Mouse (Mus musculus) ES-E14 (cell line): ENCODE results near the gene Kitl. TPM values are rescaled to one million over a fixed set of nuclear protein-coding genes. Genes with fewer than 3 reads are reported as not detected.
A peak's percentile ranks its signal among the peaks of the same experiment; 100 is the strongest.

Experiments
- DNase-seq: peaks from one replicate; pipeline ENCODE4 v3.0.0-alpha.2; 2013; ENCODE audit warnings: low read depth, low spot score
- H3K27ac ChIP-seq: 2 replicates; pipeline ENCODE4 v1.5.1; 2012; ENCODE audit warnings: low read depth, mild to moderate bottlenecking, low read length, moderate library complexity, mixed read lengths; ENCODE audit not compliant: poor library complexity, insufficient read depth, severe bottlenecking
- H3K36me3 ChIP-seq: 2 replicates; pipeline ENCODE4 v1.6.1; 2012; ENCODE audit warnings: mild to moderate bottlenecking, low read length, moderate library complexity, mixed read lengths; ENCODE audit not compliant: control insufficient read depth, poor library complexity, insufficient read depth, severe bottlenecking
- H3K4me1 ChIP-seq, 2 experiments: fragments of 150-350 bp in 1 of 2; sonication (generic) in 1 of 2; 2 replicates each; pipeline ENCODE4 v1.6.1; 2012; ENCODE audit warnings: low read length in 2 of 2, mild to moderate bottlenecking in 1 of 2, mixed read lengths in 1 of 2; ENCODE audit not compliant: control insufficient read depth in 2 of 2, insufficient read depth in 2 of 2, poor library complexity in 1 of 2
- H3K4me3 ChIP-seq, 2 experiments: fragments of 150-350 bp in 1 of 2; sonication (generic) in 1 of 2; 2 replicates each; pipeline ENCODE4 v1.5.1; 2012; ENCODE audit warnings: low read length in 2 of 2, low read depth in 1 of 2, mild to moderate bottlenecking in 1 of 2, mixed read lengths in 1 of 2; ENCODE audit not compliant: insufficient read depth in 1 of 2, poor library complexity in 1 of 2, severe bottlenecking in 1 of 2
- H3K9ac ChIP-seq: 2 replicates; pipeline ENCODE4 v1.6.1; 2012; ENCODE audit warnings: low read depth, mild to moderate bottlenecking, low read length, mixed read lengths; ENCODE audit not compliant: poor library complexity, insufficient read depth, severe bottlenecking
- H3K9me3 ChIP-seq: fragments of 150-350 bp; sonication (generic); 2 replicates; pipeline ENCODE4 v1.6.1; 2012; ENCODE audit warnings: low read depth, mild to moderate bottlenecking, low read length; ENCODE audit not compliant: control insufficient read depth, insufficient read depth
- CHD2 ChIP-seq: IDR thresholded peaks from 2 replicates; pipeline ENCODE4 v1.6.1; 2014; ENCODE audit warnings: mild to moderate bottlenecking, low read depth, low read length, inconsistent platforms
- HCFC1 ChIP-seq: IDR thresholded peaks from 2 replicates; pipeline ENCODE4 v1.6.1; 2012; ENCODE audit warnings: low read length, inconsistent platforms, borderline replicate concordance; ENCODE audit not compliant: insufficient read depth
- MAFK ChIP-seq: IDR thresholded peaks from 2 replicates; pipeline ENCODE4 v1.6.1; 2014; ENCODE audit warnings: mild to moderate bottlenecking, low read depth, low read length, inconsistent platforms; ENCODE audit not compliant: insufficient read depth
- ZC3H11A ChIP-seq: IDR thresholded peaks from 2 replicates; pipeline ENCODE4 v1.6.1; 2012; ENCODE audit warnings: low read depth, mild to moderate bottlenecking, inconsistent platforms, low read length, borderline replicate concordance
- ZNF384 ChIP-seq: IDR thresholded peaks from 2 replicates; pipeline ENCODE4 v1.6.1; 2012; ENCODE audit warnings: low read depth, low read length, inconsistent platforms
- in situ Hi-C, 2 experiments: fragments of 600-800 bp; cut with MboI; formaldehyde crosslinking; loops; one replicate each; pipeline ENCODE4 v1.15.1; 2025; ENCODE audit warnings: low sequenced_read_pairs in 2 of 2, inconsistent platforms in 1 of 2; ENCODE audit not compliant: unreplicated experiment in 2 of 2
- total RNA-seq: library from RNA; depleted of rRNA; stranded (reverse); fragments of 300-350 nt; gene quantifications from 2 replicates; pipeline ENCODE4 v1.2.3, GENCODE M21; 2012

Kitl gene
- total RNA-seq, 1 experiment: 8.7 TPM

DNA sequence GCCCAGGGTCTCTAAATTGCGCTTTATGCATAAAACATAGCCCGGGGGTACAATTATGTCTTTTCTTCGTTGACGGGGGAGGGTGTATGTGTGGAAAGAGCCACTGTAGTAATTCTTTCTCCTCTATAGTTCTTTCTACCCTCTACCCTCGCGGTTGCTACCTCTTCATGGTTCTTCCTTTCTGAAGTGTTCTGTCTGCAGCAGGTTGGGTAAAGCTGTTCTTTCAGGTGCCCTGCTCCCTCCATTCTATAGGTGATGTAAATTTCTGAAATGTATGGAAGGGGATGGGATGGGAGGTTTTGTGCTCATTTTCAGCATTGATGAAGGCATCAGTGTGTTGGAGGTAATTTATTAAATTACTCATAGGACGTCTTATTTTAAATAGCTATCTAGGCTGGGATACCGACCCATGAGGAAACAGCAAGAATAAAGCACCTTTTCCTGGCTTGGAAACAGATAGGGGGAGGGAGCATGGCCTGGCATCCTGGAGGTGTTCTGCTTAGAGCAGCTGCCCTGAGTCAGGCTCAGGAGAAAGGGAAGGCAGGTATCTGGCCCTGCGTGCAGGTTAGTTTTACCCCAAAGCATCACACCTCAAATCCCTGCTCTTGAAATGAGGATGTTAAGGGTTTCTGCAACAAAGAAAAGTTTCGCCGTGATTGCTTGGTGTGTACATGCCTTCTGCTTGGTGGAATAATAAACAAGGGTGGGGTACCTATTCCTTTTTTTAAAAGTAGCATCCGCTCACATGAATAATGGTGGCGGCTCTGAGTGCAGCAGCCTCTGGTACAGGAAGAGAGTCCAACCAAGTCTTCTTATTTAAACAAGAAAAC, 1.7 kb downstream of the Kitl start:
- TF ChIP-seq CHD2 (no peak), HCFC1 (no peak), ZC3H11A (no peak), MAFK (no peak), ZNF384 (no peak)
- Histone ChIP-seq H3K36me3 (no peaks in the 10 kb centered on the region), H3K9me3 (no peaks in the 10 kb centered on the region), H3K9ac (no peak overlapping the region), H3K4me1 (peaks cover 0 to 2% of the 10 kb centered on the region in 2 experiments; a peak in 1 of 4 replicates), H3K27ac (no peak overlapping the region), H3K4me3 (no peak overlapping the region)
- no peak for DNase-seq
- in situ Hi-C loops: no loop called here

DNA sequence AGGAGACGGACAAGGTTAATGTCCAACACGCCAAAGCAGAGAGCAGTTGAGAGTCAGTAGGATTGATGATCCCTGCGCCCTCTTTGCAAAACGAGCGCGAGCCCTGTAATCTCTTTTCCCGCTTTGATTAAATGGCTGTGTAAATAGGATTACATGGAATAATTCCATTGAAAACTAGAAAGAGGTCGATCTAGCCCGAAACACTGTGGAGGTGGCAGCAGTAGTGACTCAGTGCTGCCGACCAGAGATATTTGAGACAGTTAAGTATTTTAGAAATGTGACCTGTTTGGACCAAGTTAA, 2.3 kb downstream of the Kitl start:
- H3K4me1 ChIP-seq: peaks cover 2 to 3% of the 10 kb centered on the region in 2 experiments; a peak in 2 of 4 replicates

DNA sequence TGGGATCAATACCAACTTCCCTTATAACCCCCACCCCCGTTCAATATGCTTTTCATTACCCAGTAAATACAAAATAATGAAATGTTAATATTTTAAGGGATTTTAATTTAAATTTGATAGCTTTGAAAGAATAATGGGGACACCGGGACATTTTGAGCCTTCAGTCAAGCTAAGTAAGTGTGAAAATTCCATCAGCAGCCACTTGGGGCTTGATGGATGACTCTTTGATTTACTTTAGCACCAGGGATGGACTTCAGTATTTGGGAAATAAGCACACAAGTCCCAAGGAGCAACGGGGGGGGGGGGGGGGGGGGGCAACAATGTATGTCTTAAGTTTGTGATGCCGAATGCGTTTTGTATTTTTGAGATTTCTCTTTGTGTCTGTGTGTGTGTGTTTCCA, 3.1 kb downstream of the Kitl start:
- in situ Hi-C loops: no loop called here
- Histone ChIP-seq H3K27ac (no peak overlapping the region), H3K9me3 (no peaks in the 10 kb centered on the region), H3K4me3 (no peak overlapping the region), H3K36me3 (no peaks in the 10 kb centered on the region), H3K9ac (no peak overlapping the region), H3K4me1 (peaks cover 2 to 3% of the 10 kb centered on the region in 2 experiments; a peak in 2 of 4 replicates)
- DNase-seq: no peak
- no peak for TF ChIP-seq CHD2
- TF ChIP-seq ZC3H11A: no peak
- no peak for TF ChIP-seq ZNF384
- no peak for TF ChIP-seq HCFC1
- no peak for TF ChIP-seq MAFK

More for the DNA sequence above, 2.3 kb downstream of the Kitl start:
- Histone ChIP-seq H3K36me3 (no peaks in the 10 kb centered on the region), H3K9ac (no peak overlapping the region), H3K9me3 (no peaks in the 10 kb centered on the region), H3K27ac (no peak overlapping the region), H3K4me3 (no peak overlapping the region)
- TF ChIP-seq ZC3H11A (no peak), CHD2 (no peak), ZNF384 (no peak), HCFC1 (no peak), MAFK (no peak)
- in situ Hi-C loops: no loop called here
- DNase-seq: no peak

DNA sequence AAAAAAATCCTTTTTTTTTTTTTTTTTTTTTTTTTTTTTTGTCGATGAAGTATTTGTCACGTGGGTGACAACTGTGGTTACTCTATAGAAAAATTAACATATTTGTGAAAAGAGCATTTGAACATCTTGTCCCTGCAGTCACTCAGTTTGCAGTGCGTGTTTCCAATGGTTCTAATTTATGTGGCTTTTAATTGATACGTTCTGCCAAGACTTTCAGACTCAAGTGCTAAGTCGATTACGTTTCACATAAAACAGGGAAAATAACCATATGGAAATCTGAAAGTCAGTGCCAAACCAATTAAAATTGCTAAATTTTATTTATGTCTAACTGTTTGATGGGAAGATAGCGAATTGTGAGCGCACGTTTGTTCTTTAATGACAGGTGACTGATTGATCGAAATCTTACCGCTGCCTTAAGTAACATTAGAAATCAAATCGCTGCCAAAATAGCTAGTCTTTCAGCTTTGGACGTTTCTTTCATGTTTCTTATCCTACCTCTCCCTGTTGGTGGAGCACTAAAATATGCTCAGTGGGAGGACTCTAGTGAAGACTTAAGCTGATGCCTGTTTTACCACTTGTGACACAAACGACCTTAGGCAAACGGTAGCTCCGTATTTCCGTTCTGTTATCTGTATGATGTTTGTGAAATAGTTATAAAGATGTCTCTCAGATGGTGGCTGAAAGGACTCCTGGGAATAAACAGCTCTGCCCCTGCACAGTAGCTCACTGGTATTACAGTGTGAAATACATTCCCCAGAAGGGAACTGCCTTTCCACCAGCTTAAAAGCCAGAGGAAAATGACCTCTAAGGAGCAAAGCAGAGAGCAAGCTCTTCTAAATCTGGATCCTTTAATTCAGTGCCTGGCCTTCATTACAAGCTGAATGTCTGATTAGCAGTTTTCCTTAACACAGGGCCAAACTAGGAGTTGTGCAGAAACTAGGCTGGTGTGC, 4.1 kb downstream of the Kitl start:
- Histone ChIP-seq H3K4me3 (no peak overlapping the region), H3K9ac (no peak overlapping the region), H3K4me1 (peaks cover 2 to 3% of the 10 kb centered on the region in 2 experiments; a peak in 2 of 4 replicates), H3K36me3 (no peaks in the 10 kb centered on the region), H3K9me3 (no peaks in the 10 kb centered on the region), H3K27ac (no peak overlapping the region)
- in situ Hi-C loops: no loop called here
- no peak for DNase-seq
- TF ChIP-seq ZC3H11A (no peak), ZNF384 (peak; percentile 14; the same call in 1 of the 2 replicates), MAFK (no peak)
